Mouse (Mus musculus): Measurements from ENCODE around the gene Fastkd5. TPM values are rescaled to one million over a fixed set of nuclear protein-coding genes. Genes with fewer than 3 reads are reported as not detected.

Gene Fastkd5
- polyA plus RNA-seq, 1 experiment from 2014 or later = 10.2 TPM

GRCm38 (mm10) chr2:130628424-130628823 lies 1.4 kb downstream of the Fastkd5 start:
- Histone ChIP-seq H3K9ac (ENCODE audit: low read depth, low read length) (no peak overlapping the region), H3K4me3 (ENCODE audit: low read depth, low read length) (no peak overlapping the region), H3K9me3 (replicated peaks; ENCODE audit: control insufficient read depth, low read length, poor library complexity, severe bottlenecking) (no peaks in the 10 kb centered on the region), H3K27ac (ENCODE audit: low read length) (no peak overlapping the region), H3K4me1 (ENCODE audit: control insufficient read depth, insufficient read depth, low read length) (peaks cover 12% of the 10 kb centered on the region), H3K4me2 (ENCODE audit: low read length) (peak overlapping the region; percentile 95; the same call in 1 of the 2 replicates), H3K27me3 (ENCODE audit: control insufficient read depth, insufficient read depth, low read depth, low read length) (no peaks in the 10 kb centered on the region), H3K36me3 (ENCODE audit: control insufficient read depth, insufficient read depth, low read length) (peaks cover 5% of the 10 kb centered on the region; the same call in 1 of the 2 replicates)
- 64% methylated on average over 3 of the region's 3 CpGs for WGBS
- ATAC-seq = no peak

GRCm38 (mm10) chr2:130618972-130619371 lies 10.9 kb downstream of the Fastkd5 start:
- Histone ChIP-seq H3K4me2 (ENCODE audit: low read length) (no peak overlapping the region), H3K4me3 (ENCODE audit: low read depth, low read length) (no peak overlapping the region), H3K9me3 (replicated peaks; ENCODE audit: control insufficient read depth, low read length, poor library complexity, severe bottlenecking) (no peaks in the 10 kb centered on the region), H3K4me1 (ENCODE audit: control insufficient read depth, insufficient read depth, low read length) (no peaks in the 10 kb centered on the region), H3K9ac (ENCODE audit: low read depth, low read length) (no peak overlapping the region), H3K27me3 (ENCODE audit: control insufficient read depth, insufficient read depth, low read depth, low read length) (no peaks in the 10 kb centered on the region), H3K27ac (ENCODE audit: low read length) (no peak overlapping the region), H3K36me3 (ENCODE audit: control insufficient read depth, insufficient read depth, low read length) (peaks cover 26% of the 10 kb centered on the region)
- ATAC-seq = no peak
- 94% methylated on average over 7 of the region's 7 CpGs for WGBS

- H3K4me1 ChIP-seq (ENCODE audit: control insufficient read depth, insufficient read depth, low read length) = no peaks in the 10 kb centered on the region
- no peak overlapping the region for H3K4me3 ChIP-seq (ENCODE audit: low read depth, low read length)
- WGBS = 57% methylated on average over 3 of the region's 3 CpGs
- H3K4me2 ChIP-seq (ENCODE audit: low read length) = no peak overlapping the region
- H3K27ac ChIP-seq (ENCODE audit: low read length) = no peak overlapping the region
- H3K9ac ChIP-seq (ENCODE audit: low read depth, low read length) = no peak overlapping the region
- no peaks in the 10 kb centered on the region for H3K9me3 ChIP-seq (replicated peaks; ENCODE audit: control insufficient read depth, low read length, poor library complexity, severe bottlenecking)
- no peaks in the 10 kb centered on the region for H3K27me3 ChIP-seq (ENCODE audit: control insufficient read depth, insufficient read depth, low read depth, low read length)
- H3K36me3 ChIP-seq (ENCODE audit: control insufficient read depth, insufficient read depth, low read length) = peaks cover 15% of the 10 kb centered on the region
- ATAC-seq = no peak
Measured at GRCm38 (mm10) chr2:130613091-130613490, 16.7 kb downstream of the Fastkd5 start.

- H3K4me2 ChIP-seq (ENCODE audit: low read length) = no peak overlapping the region
- no peaks in the 10 kb centered on the region for H3K27me3 ChIP-seq (ENCODE audit: control insufficient read depth, insufficient read depth, low read depth, low read length)
- no peak for ATAC-seq
- no peaks in the 10 kb centered on the region for H3K4me1 ChIP-seq (ENCODE audit: control insufficient read depth, insufficient read depth, low read length)
- H3K27ac ChIP-seq (ENCODE audit: low read length) = no peak overlapping the region
- no peak overlapping the region for H3K9ac ChIP-seq (ENCODE audit: low read depth, low read length)
- H3K9me3 ChIP-seq (replicated peaks; ENCODE audit: control insufficient read depth, low read length, poor library complexity, severe bottlenecking) = no peaks in the 10 kb centered on the region
- H3K4me3 ChIP-seq (ENCODE audit: low read depth, low read length) = no peak overlapping the region
- WGBS = 83% methylated on average over 4 of the region's 4 CpGs
- peaks cover 17% of the 10 kb centered on the region for H3K36me3 ChIP-seq (ENCODE audit: control insufficient read depth, insufficient read depth, low read length)
Measured at GRCm38 (mm10) chr2:130602195-130602594, 27.6 kb downstream of the Fastkd5 start.

GRCm38 (mm10) chr2:130598399-130598798 lies 31.4 kb downstream of the Fastkd5 start:
- Histone ChIP-seq H3K4me2 (ENCODE audit: low read length) (no peak overlapping the region), H3K9ac (ENCODE audit: low read depth, low read length) (no peak overlapping the region), H3K4me1 (ENCODE audit: control insufficient read depth, insufficient read depth, low read length) (no peaks in the 10 kb centered on the region), H3K9me3 (replicated peaks; ENCODE audit: control insufficient read depth, low read length, poor library complexity, severe bottlenecking) (no peaks in the 10 kb centered on the region), H3K36me3 (ENCODE audit: control insufficient read depth, insufficient read depth, low read length) (peaks cover 27% of the 10 kb centered on the region), H3K4me3 (ENCODE audit: low read depth, low read length) (no peak overlapping the region), H3K27ac (ENCODE audit: low read length) (no peak overlapping the region), H3K27me3 (ENCODE audit: control insufficient read depth, insufficient read depth, low read depth, low read length) (no peaks in the 10 kb centered on the region)
- WGBS = 73% methylated on average over 3 of the region's 3 CpGs
- ATAC-seq = no peak

- no peak for ATAC-seq
- Histone ChIP-seq H3K4me1 (ENCODE audit: control insufficient read depth, insufficient read depth, low read length) (no peaks in the 10 kb centered on the region), H3K4me3 (ENCODE audit: low read depth, low read length) (no peak overlapping the region), H3K36me3 (ENCODE audit: control insufficient read depth, insufficient read depth, low read length) (peaks cover 24% of the 10 kb centered on the region), H3K4me2 (ENCODE audit: low read length) (no peak overlapping the region), H3K9ac (ENCODE audit: low read depth, low read length) (no peak overlapping the region), H3K27ac (ENCODE audit: low read length) (no peak overlapping the region), H3K9me3 (replicated peaks; ENCODE audit: control insufficient read depth, low read length, poor library complexity, severe bottlenecking) (no peaks in the 10 kb centered on the region), H3K27me3 (ENCODE audit: control insufficient read depth, insufficient read depth, low read depth, low read length) (no peaks in the 10 kb centered on the region)
- 12% methylated on average over 1 of the region's 1 CpGs for WGBS
Measured at GRCm38 (mm10) chr2:130597601-130598010, 32.2 kb downstream of the Fastkd5 start.

GRCm38 (mm10) chr2:130595596-130595995 lies 34.2 kb downstream of the Fastkd5 start:
- Histone ChIP-seq H3K4me3 (ENCODE audit: low read depth, low read length) (no peak overlapping the region), H3K27me3 (ENCODE audit: control insufficient read depth, insufficient read depth, low read depth, low read length) (no peaks in the 10 kb centered on the region), H3K9me3 (replicated peaks; ENCODE audit: control insufficient read depth, low read length, poor library complexity, severe bottlenecking) (no peaks in the 10 kb centered on the region), H3K4me1 (ENCODE audit: control insufficient read depth, insufficient read depth, low read length) (no peaks in the 10 kb centered on the region), H3K4me2 (ENCODE audit: low read length) (no peak overlapping the region), H3K9ac (ENCODE audit: low read depth, low read length) (no peak overlapping the region), H3K36me3 (ENCODE audit: control insufficient read depth, insufficient read depth, low read length) (peaks cover 26% of the 10 kb centered on the region), H3K27ac (ENCODE audit: low read length) (no peak overlapping the region)
- no peak for ATAC-seq
- WGBS = 90% methylated on average over 1 of the region's 1 CpGs

- H3K36me3 ChIP-seq (ENCODE audit: control insufficient read depth, insufficient read depth, low read length) = peaks cover 16% of the 10 kb centered on the region
- 98% methylated on average over 2 of the region's 2 CpGs for WGBS
- no peak overlapping the region for H3K4me2 ChIP-seq (ENCODE audit: low read length)
Measured at GRCm38 (mm10) chr2:130591016-130591415, 38.8 kb downstream of the Fastkd5 start.

GRCm38 (mm10) chr2:130589761-130590160 lies 40.1 kb downstream of the Fastkd5 start:
- 94% methylated on average over 2 of the region's 2 CpGs for WGBS
- no peak overlapping the region for H3K27ac ChIP-seq (ENCODE audit: low read length)
- no peak overlapping the region for H3K4me2 ChIP-seq (ENCODE audit: low read length)
- no peaks in the 10 kb centered on the region for H3K4me1 ChIP-seq (ENCODE audit: control insufficient read depth, insufficient read depth, low read length)
- no peaks in the 10 kb centered on the region for H3K27me3 ChIP-seq (ENCODE audit: control insufficient read depth, insufficient read depth, low read depth, low read length)
- H3K36me3 ChIP-seq (ENCODE audit: control insufficient read depth, insufficient read depth, low read length) = peaks cover 13% of the 10 kb centered on the region
- H3K4me3 ChIP-seq (ENCODE audit: low read depth, low read length) = no peak overlapping the region
- H3K9ac ChIP-seq (ENCODE audit: low read depth, low read length) = no peak overlapping the region
- no peak for ATAC-seq
- no peaks in the 10 kb centered on the region for H3K9me3 ChIP-seq (replicated peaks; ENCODE audit: control insufficient read depth, low read length, poor library complexity, severe bottlenecking)

More at GRCm38 (mm10) chr2:130591016-130591415, 38.8 kb downstream of the Fastkd5 start:
- Histone ChIP-seq H3K27ac (ENCODE audit: low read length) (no peak overlapping the region), H3K4me1 (ENCODE audit: control insufficient read depth, insufficient read depth, low read length) (no peaks in the 10 kb centered on the region), H3K9me3 (replicated peaks; ENCODE audit: control insufficient read depth, low read length, poor library complexity, severe bottlenecking) (no peaks in the 10 kb centered on the region), H3K9ac (ENCODE audit: low read depth, low read length) (no peak overlapping the region), H3K4me3 (ENCODE audit: low read depth, low read length) (no peak overlapping the region), H3K27me3 (ENCODE audit: control insufficient read depth, insufficient read depth, low read depth, low read length) (no peaks in the 10 kb centered on the region)
- no peak for ATAC-seq
